Mouse (Mus musculus) forebrain, embryonic 11.5 days (tissue): Measurements from ENCODE around the gene B830017H08Rik. TPM values are rescaled to one million over a fixed set of nuclear protein-coding genes. Genes with fewer than 3 reads are reported as not detected.

Source experiments
- ATAC-seq: fragments of 200-750 bp; cut with Nextera tagmentation; replicated peaks from 2 replicates; pipeline ENCODE4 v1.8.0; 2017; ENCODE audit warnings: moderate TSS enrichment; ENCODE audit not compliant: low FRiP score
- DNase-seq: peaks from one replicate; pipeline ENCODE4 v3.0.0-alpha.2; 2017; ENCODE audit warnings: low spot score
- H3K27ac ChIP-seq: fragments of 300-500 bp; sonication (generic); 2 replicates; pipeline ENCODE4 v1.5.1; 2014; ENCODE audit warnings: low read depth, low read length
- H3K27me3 ChIP-seq: fragments of 300-500 bp; sonication (generic); 2 replicates; pipeline ENCODE4 v1.6.1; 2014; ENCODE audit warnings: mild to moderate bottlenecking, low read length, mixed read lengths; ENCODE audit not compliant: control insufficient read depth, insufficient read depth
- H3K36me3 ChIP-seq: fragments of 300-500 bp; sonication (generic); 2 replicates; pipeline ENCODE4 v1.6.1; 2014; ENCODE audit warnings: mild to moderate bottlenecking, low read length, moderate library complexity, mixed read lengths; ENCODE audit not compliant: control insufficient read depth, insufficient read depth
- H3K4me1 ChIP-seq: fragments of 300-500 bp; sonication (generic); replicated peaks from 2 replicates; pipeline ENCODE4 v1.6.1; 2014; ENCODE audit warnings: low read length, mixed read lengths; ENCODE audit not compliant: control insufficient read depth, insufficient read depth
- H3K4me2 ChIP-seq: fragments of 300-500 bp; sonication (generic); 2 replicates; pipeline ENCODE4 v1.6.1; 2014; ENCODE audit warnings: low read depth, mild to moderate bottlenecking, low read length, moderate library complexity, mixed read lengths; ENCODE audit not compliant: severe bottlenecking
- H3K4me3 ChIP-seq: fragments of 300-500 bp; sonication (generic); 2 replicates; pipeline ENCODE4 v1.5.1; 2014; ENCODE audit warnings: low read depth, low read length
- H3K9ac ChIP-seq: fragments of 300-500 bp; sonication (generic); 2 replicates; pipeline ENCODE4 v1.6.1; 2014; ENCODE audit warnings: low read length
- H3K9me3 ChIP-seq: fragments of 300-500 bp; sonication (generic); 2 replicates; pipeline ENCODE4 v1.6.1; 2016; ENCODE audit warnings: low read length, mixed read lengths; ENCODE audit not compliant: control insufficient read depth
- WGBS: fragments of 180-500 bp; shearing (Covaris S2); extraction: QIAGEN DNeasy Blood & Tissue Kit; methylation state at CpG from one replicate; pipeline ENCODE4 v1.1.7; 2014; 5-methylcytosine and 5-hydroxymethylcytosine counted together
- polyA plus RNA-seq: library from polyadenylated mRNA; unstranded; fragments of >200 nt; fragmentation: Nextera tagmentation; extraction: Ambion mirVana; gene quantifications from 2 replicates; pipeline ENCODE4 v1.2.1, GENCODE M21; 2014

B830017H08Rik gene
- polyA plus RNA-seq, 1 experiment from 2014 or later, result not detected

DNA sequence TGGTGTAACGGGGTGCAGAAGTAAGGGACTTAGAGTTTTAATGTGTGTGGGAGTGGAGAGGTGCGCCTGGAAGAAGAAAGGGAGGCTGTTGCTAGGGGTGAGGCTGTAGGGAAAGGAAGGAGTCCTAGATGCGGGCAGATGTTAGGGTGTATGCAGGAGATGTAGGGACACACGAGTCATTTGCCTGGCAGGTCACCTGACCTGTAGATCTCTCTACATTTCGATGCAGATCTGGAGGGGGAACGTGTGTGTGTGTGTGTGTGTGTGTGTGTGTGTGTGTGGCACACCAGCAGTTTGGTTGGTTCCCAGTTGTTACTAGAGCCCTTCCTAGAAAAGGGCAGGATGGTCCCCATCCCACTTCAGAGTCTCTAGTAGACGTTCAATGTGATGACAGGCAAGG is 27.9 kb upstream of the B830017H08Rik start:
- 5% methylated on average over 7 of the region's 7 CpGs for WGBS
- no peaks in the 10 kb centered on the region for H3K9me3 ChIP-seq
- H3K4me1 ChIP-seq, result peaks cover 33% of the 10 kb centered on the region
- H3K27ac ChIP-seq, result no peak overlapping the region
- H3K4me3 ChIP-seq, result peak overlapping the region; percentile 31
- ATAC-seq (no peak), DNase-seq (no peak)
- H3K4me2 ChIP-seq, result peak overlapping the region; percentile 57
- peaks cover 74% of the 10 kb centered on the region for H3K27me3 ChIP-seq
- H3K9ac ChIP-seq, result no peak overlapping the region
- H3K36me3 ChIP-seq, result no peaks in the 10 kb centered on the region

DNA sequence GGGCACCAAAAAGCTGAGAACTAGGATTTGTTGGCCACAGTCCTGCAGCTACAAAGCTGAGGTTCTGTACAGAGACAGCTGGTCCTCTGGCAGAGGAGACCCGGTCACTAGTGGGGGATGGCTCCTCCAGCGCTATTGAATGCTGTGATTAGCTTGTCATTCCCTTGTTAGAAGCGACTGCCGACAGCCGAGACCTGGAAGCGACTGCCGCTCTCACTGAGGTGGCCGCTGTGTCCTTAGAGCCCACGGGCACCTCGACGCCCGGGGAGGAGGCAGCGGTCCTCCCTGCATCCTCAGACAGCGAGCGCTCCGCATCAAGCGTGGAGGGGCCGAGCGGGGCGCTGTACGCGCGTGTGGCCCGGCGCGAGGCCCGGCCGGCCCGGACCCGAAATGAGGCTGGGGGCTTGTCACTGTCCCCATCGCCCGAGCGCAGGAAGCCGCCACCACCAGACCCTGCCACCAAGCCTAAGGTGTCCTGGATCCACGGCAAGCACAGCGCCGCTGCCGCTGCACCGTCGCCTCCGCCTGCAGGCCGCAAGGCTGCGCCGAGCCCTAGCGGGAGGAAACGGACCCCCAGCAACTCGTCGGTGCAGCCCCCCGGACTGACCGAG is 26.2 kb upstream of the B830017H08Rik start:
- H3K4me2 ChIP-seq, result peak overlapping the region; percentile 99
- DNase-seq (no peak), ATAC-seq (peak; percentile 48; the same call in 1 of the 2 replicates)
- no peaks in the 10 kb centered on the region for H3K36me3 ChIP-seq
- peak overlapping the region; percentile 84 for H3K9ac ChIP-seq
- peaks cover 33% of the 10 kb centered on the region for H3K4me1 ChIP-seq
- H3K9me3 ChIP-seq, result no peaks in the 10 kb centered on the region
- peak overlapping the region; percentile 54 for H3K4me3 ChIP-seq
- H3K27ac ChIP-seq, result peak overlapping the region; percentile 46; the same call in 1 of the 2 replicates
- H3K27me3 ChIP-seq, result peaks cover 63% of the 10 kb centered on the region
- 3% methylated on average over 43 of the region's 50 CpGs for WGBS

DNA sequence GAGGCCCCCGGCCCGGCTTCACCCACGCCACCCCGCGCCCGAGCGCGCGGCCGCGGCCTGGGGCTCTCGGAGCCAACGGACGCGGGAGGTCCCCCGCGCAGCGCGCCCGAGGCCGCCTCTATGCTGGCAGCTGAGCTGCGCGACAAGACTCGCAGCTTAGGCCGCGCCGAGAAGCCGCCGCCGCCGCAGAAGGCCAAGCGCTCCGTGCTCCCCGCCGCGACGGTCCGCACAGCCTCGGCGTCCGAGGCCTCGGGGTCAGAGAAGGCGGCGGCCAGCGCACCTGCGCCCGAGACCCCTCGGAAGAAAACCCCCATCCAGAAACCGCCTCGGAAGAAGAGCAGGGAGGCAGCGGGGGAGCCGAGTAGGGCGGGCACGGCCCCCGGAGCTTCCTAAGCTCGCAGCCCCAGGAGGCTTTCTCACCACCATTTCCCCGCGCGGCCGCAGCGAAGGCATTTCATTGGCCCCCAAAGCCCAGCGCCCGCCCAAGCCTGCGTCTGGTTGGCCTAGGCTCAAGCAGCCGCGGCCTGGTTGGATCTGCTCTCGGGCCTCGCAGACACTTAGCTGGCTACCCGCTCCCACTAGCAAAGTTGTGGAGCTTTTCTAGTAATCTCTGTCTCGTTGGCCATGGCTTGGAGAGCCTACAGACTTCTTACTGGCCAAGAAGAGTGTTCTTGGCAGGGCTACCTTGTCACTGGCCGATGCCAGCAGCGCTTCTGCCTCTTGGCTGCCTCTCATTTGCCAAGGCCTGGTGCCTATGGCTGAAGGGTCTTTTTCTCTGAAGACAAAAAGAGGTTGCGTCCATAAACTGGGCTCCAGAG is 25.5 kb upstream of the B830017H08Rik start:
- DNase-seq (peak; percentile 95), ATAC-seq (peak; percentile 84)
- WGBS, result 3% methylated on average over 67 of the region's 73 CpGs
- Histone ChIP-seq H3K9me3 (no peaks in the 10 kb centered on the region), H3K36me3 (no peaks in the 10 kb centered on the region), H3K27ac (peak overlapping the region; percentile 46; the same call in 1 of the 2 replicates), H3K4me2 (peak overlapping the region; percentile 99), H3K4me3 (peak overlapping the region; percentile 54), H3K4me1 (peaks cover 33% of the 10 kb centered on the region), H3K27me3 (peaks cover 56% of the 10 kb centered on the region), H3K9ac (peak overlapping the region; percentile 84)

- no peak overlapping the region for H3K27ac ChIP-seq
- no peak overlapping the region for H3K9ac ChIP-seq
- peaks cover 19% of the 10 kb centered on the region; the same call in 1 of the 2 replicates for H3K4me1 ChIP-seq
- H3K4me2 ChIP-seq, result no peak overlapping the region
- no peaks in the 10 kb centered on the region for H3K9me3 ChIP-seq
- DNase-seq, result no peak
- H3K36me3 ChIP-seq, result no peaks in the 10 kb centered on the region
- 80% methylated on average over 4 of the region's 4 CpGs for WGBS
- ATAC-seq, result no peak
- H3K27me3 ChIP-seq, result peaks cover 39% of the 10 kb centered on the region
- no peak overlapping the region for H3K4me3 ChIP-seq
These were observed 23.8 kb upstream of the B830017H08Rik start for GRCm38 (mm10) chr16:17809125-17809524.

DNA sequence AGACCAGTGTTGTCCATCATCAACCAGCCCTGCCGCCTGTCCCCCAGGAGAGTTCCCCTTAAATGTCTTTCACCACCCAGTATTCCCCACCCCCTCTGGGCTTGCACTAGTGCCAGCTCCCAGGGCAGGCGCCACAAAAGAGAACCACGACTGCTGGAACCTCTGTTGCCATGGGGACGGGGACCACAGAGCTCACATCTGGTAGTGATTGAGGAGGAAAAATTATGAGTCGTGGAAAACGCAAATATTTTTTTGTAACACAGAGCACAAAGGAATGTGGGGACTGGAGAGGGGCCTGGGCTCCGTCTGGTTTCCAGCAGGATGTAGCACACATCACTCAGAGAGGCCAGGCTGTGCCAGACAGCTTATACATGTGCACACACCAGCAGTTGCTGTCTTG is 23.2 kb upstream of the B830017H08Rik start:
- Histone ChIP-seq H3K4me1 (peaks cover 14% of the 10 kb centered on the region; the same call in 1 of the 2 replicates), H3K9me3 (no peaks in the 10 kb centered on the region), H3K36me3 (no peaks in the 10 kb centered on the region), H3K9ac (no peak overlapping the region), H3K4me2 (no peak overlapping the region), H3K27ac (no peak overlapping the region), H3K27me3 (peaks cover 35% of the 10 kb centered on the region), H3K4me3 (no peak overlapping the region)
- ATAC-seq (no peak), DNase-seq (peak; percentile 70)
- WGBS, result 32% methylated on average over 7 of the region's 7 CpGs

DNA sequence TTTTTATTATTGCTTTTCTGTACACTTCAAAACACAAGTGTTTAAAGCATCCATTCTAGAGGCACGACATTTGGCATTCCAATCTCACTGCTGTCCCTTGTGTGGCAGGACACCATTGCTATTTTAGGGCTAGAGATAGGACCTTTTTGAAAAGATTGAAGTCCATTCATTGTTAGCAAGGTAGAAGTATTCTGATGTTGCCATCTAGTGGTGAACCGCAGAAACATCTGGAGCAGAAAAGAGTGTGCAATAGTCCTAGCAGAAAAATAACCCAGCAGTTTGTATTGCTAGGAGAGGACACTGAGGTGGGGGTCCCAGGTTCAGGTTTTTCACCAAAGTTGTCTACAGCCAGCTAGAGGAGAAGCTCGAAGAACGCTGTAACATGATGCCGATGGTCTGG is 20.8 kb upstream of the B830017H08Rik start:
- no peaks in the 10 kb centered on the region for H3K36me3 ChIP-seq
- no peaks in the 10 kb centered on the region for H3K9me3 ChIP-seq
- 8% methylated on average over 5 of the region's 5 CpGs for WGBS
- DNase-seq (no peak), ATAC-seq (no peak)
- peaks cover 12% of the 10 kb centered on the region for H3K4me1 ChIP-seq
- H3K27ac ChIP-seq, result no peak overlapping the region
- H3K9ac ChIP-seq, result no peak overlapping the region
- H3K27me3 ChIP-seq, result peaks cover 16% of the 10 kb centered on the region
- H3K4me3 ChIP-seq, result no peak overlapping the region
- H3K4me2 ChIP-seq, result no peak overlapping the region

DNA sequence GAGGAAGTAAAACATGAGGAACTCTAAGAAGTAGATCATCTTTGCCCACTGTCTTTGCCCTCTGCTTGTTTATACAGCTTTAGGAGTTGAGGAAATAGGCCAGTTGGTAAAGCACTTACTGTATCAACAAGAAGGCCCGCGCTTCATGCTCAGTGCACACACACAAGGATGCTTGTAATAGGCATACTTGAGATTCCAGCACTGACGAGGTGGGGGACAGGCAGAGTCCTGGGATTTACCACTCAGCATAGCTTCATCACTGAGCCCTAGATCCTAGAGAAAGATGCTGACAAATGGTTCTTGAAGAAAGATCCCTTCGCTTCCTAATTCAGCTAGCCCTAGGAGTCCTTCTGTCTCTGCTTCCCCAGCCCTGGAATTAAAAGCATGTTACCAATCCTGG is 19.7 kb upstream of the B830017H08Rik start:
- Histone ChIP-seq H3K4me2 (no peak overlapping the region), H3K4me3 (no peak overlapping the region), H3K27me3 (peaks cover 13% of the 10 kb centered on the region), H3K9ac (no peak overlapping the region), H3K36me3 (no peaks in the 10 kb centered on the region), H3K9me3 (no peaks in the 10 kb centered on the region), H3K4me1 (peaks cover 8% of the 10 kb centered on the region), H3K27ac (no peak overlapping the region)
- 64% methylated on average over 4 of the region's 4 CpGs for WGBS
- ATAC-seq (no peak), DNase-seq (no peak)

- WGBS, result 2% methylated on average over 63 of the region's 63 CpGs
- H3K4me2 ChIP-seq, result peak overlapping the region; percentile 69
- peak; percentile 91 for DNase-seq
- H3K9ac ChIP-seq, result peak overlapping the region; percentile 60
- peaks cover 7% of the 10 kb centered on the region for H3K4me1 ChIP-seq
- peak overlapping the region; percentile 36 for H3K4me3 ChIP-seq
- H3K27me3 ChIP-seq, result peaks cover 4% of the 10 kb centered on the region
- no peaks in the 10 kb centered on the region for H3K36me3 ChIP-seq
- H3K27ac ChIP-seq, result no peak overlapping the region
- H3K9me3 ChIP-seq, result no peaks in the 10 kb centered on the region
- peak; percentile 87 for ATAC-seq
These were observed 17.2 kb upstream of the B830017H08Rik start for GRCm38 (mm10) chr16:17815411-17816402.
